Mouse (Mus musculus): ENCODE measurements around the gene Bcl6b. TPM values are rescaled to one million over a fixed set of nuclear protein-coding genes. Genes with fewer than 3 reads are reported as not detected.

The Bcl6b gene
- polyA plus RNA-seq, 1 experiment, result 1.6 TPM

GRCm38 (mm10) chr11:70235254-70235900, 5.8 kb upstream of the Bcl6b start:
- H3K4me1 ChIP-seq (replicated peaks; ENCODE audit: control insufficient read depth, insufficient read depth, low read length), result peaks cover 17% of the 10 kb centered on the region
- 96% methylated on average over 12 of the region's 12 CpGs for WGBS
- H3K27ac ChIP-seq (ENCODE audit: control insufficient read depth, insufficient read depth, low read length), result no peak overlapping the region
- H3K27me3 ChIP-seq (ENCODE audit: control insufficient read depth, insufficient read depth, low read length), result no peaks in the 10 kb centered on the region
- no peak for TF ChIP-seq POLR2A (IDR thresholded peaks at IDR 0.05; ENCODE audit: control insufficient read depth, extremely low read depth, insufficient read depth, low read length, poor library complexity)
- TF ChIP-seq CTCF (IDR thresholded peaks at IDR 0.05; ENCODE audit: borderline replicate concordance, control insufficient read depth, extremely low read depth, insufficient read depth, low read length, poor library complexity), result no peak
- no peak overlapping the region for H3K4me3 ChIP-seq (ENCODE audit: control insufficient read depth, insufficient read depth, low read length)
- no peak for DNase-seq
- no peaks in the 10 kb centered on the region for H3K36me3 ChIP-seq (ENCODE audit: control insufficient read depth, insufficient read depth, low read length)

- H3K27ac ChIP-seq (ENCODE audit: control insufficient read depth, insufficient read depth, low read length), result no peak overlapping the region
- no peak for DNase-seq
Observed at GRCm38 (mm10) chr11:70234497-70234896, 4.9 kb upstream of the Bcl6b start.

GRCm38 (mm10) chr11:70234037-70234436, 4.4 kb upstream of the Bcl6b start:
- H3K4me3 ChIP-seq (ENCODE audit: control insufficient read depth, insufficient read depth, low read length), result no peak overlapping the region
- no peak for DNase-seq
- TF ChIP-seq CTCF (IDR thresholded peaks at IDR 0.05; ENCODE audit: borderline replicate concordance, control insufficient read depth, extremely low read depth, insufficient read depth, low read length, poor library complexity) (no peak), POLR2A (IDR thresholded peaks at IDR 0.05; ENCODE audit: control insufficient read depth, extremely low read depth, insufficient read depth, low read length, poor library complexity) (no peak)
- peaks cover 6% of the 10 kb centered on the region; the same call in 1 of the 2 replicates for H3K27me3 ChIP-seq (ENCODE audit: control insufficient read depth, insufficient read depth, low read length)
- no peaks in the 10 kb centered on the region for H3K36me3 ChIP-seq (ENCODE audit: control insufficient read depth, insufficient read depth, low read length)
- H3K4me1 ChIP-seq (replicated peaks; ENCODE audit: control insufficient read depth, insufficient read depth, low read length), result peaks cover 27% of the 10 kb centered on the region
- no peak overlapping the region for H3K27ac ChIP-seq (ENCODE audit: control insufficient read depth, insufficient read depth, low read length)
- 85% methylated on average over 5 of the region's 5 CpGs for WGBS

More at GRCm38 (mm10) chr11:70234497-70234896, 4.9 kb upstream of the Bcl6b start:
- no peak overlapping the region for H3K4me3 ChIP-seq (ENCODE audit: control insufficient read depth, insufficient read depth, low read length)
- H3K27me3 ChIP-seq (ENCODE audit: control insufficient read depth, insufficient read depth, low read length), result peaks cover 3% of the 10 kb centered on the region; the same call in 1 of the 2 replicates
- WGBS, result 38% methylated on average over 8 of the region's 8 CpGs
- no peak for TF ChIP-seq POLR2A (IDR thresholded peaks at IDR 0.05; ENCODE audit: control insufficient read depth, extremely low read depth, insufficient read depth, low read length, poor library complexity)
- TF ChIP-seq CTCF (IDR thresholded peaks at IDR 0.05; ENCODE audit: borderline replicate concordance, control insufficient read depth, extremely low read depth, insufficient read depth, low read length, poor library complexity), result no peak
- peaks cover 25% of the 10 kb centered on the region for H3K4me1 ChIP-seq (replicated peaks; ENCODE audit: control insufficient read depth, insufficient read depth, low read length)
- H3K36me3 ChIP-seq (ENCODE audit: control insufficient read depth, insufficient read depth, low read length), result no peaks in the 10 kb centered on the region

GRCm38 (mm10) chr11:70233016-70233415, 3.4 kb upstream of the Bcl6b start:
- DNase-seq, result no peak
- TF ChIP-seq POLR2A (IDR thresholded peaks at IDR 0.05; ENCODE audit: control insufficient read depth, extremely low read depth, insufficient read depth, low read length, poor library complexity) (no peak), CTCF (IDR thresholded peaks at IDR 0.05; ENCODE audit: borderline replicate concordance, control insufficient read depth, extremely low read depth, insufficient read depth, low read length, poor library complexity) (no peak)
- H3K4me1 ChIP-seq (replicated peaks; ENCODE audit: control insufficient read depth, insufficient read depth, low read length), result peaks cover 25% of the 10 kb centered on the region
- H3K36me3 ChIP-seq (ENCODE audit: control insufficient read depth, insufficient read depth, low read length), result no peaks in the 10 kb centered on the region
- 84% methylated on average over 8 of the region's 8 CpGs for WGBS
- no peak overlapping the region for H3K4me3 ChIP-seq (ENCODE audit: control insufficient read depth, insufficient read depth, low read length)
- H3K27me3 ChIP-seq (ENCODE audit: control insufficient read depth, insufficient read depth, low read length), result peaks cover 6% of the 10 kb centered on the region; the same call in 1 of the 2 replicates
- no peak overlapping the region for H3K27ac ChIP-seq (ENCODE audit: control insufficient read depth, insufficient read depth, low read length)

- Histone ChIP-seq H3K4me1 (replicated peaks; ENCODE audit: control insufficient read depth, insufficient read depth, low read length) (peaks cover 25% of the 10 kb centered on the region), H3K27ac (ENCODE audit: control insufficient read depth, insufficient read depth, low read length) (no peak overlapping the region), H3K27me3 (ENCODE audit: control insufficient read depth, insufficient read depth, low read length) (peaks cover 6% of the 10 kb centered on the region; the same call in 1 of the 2 replicates), H3K36me3 (ENCODE audit: control insufficient read depth, insufficient read depth, low read length) (no peaks in the 10 kb centered on the region), H3K4me3 (ENCODE audit: control insufficient read depth, insufficient read depth, low read length) (no peak overlapping the region)
- WGBS, result 67% methylated on average over 9 of the region's 10 CpGs
- no peak for DNase-seq
- TF ChIP-seq CTCF (IDR thresholded peaks at IDR 0.05; ENCODE audit: borderline replicate concordance, control insufficient read depth, extremely low read depth, insufficient read depth, low read length, poor library complexity) (no peak), POLR2A (IDR thresholded peaks at IDR 0.05; ENCODE audit: control insufficient read depth, extremely low read depth, insufficient read depth, low read length, poor library complexity) (no peak)
Observed at GRCm38 (mm10) chr11:70232546-70232945, 2.9 kb upstream of the Bcl6b start.

- no peak overlapping the region for H3K4me3 ChIP-seq (ENCODE audit: control insufficient read depth, insufficient read depth, low read length)
- under 1% methylated on average over 32 of the region's 32 CpGs for WGBS
- H3K27ac ChIP-seq (ENCODE audit: control insufficient read depth, insufficient read depth, low read length), result no peak overlapping the region
- H3K36me3 ChIP-seq (ENCODE audit: control insufficient read depth, insufficient read depth, low read length), result no peaks in the 10 kb centered on the region
- peaks cover 6% of the 10 kb centered on the region; the same call in 1 of the 2 replicates for H3K27me3 ChIP-seq (ENCODE audit: control insufficient read depth, insufficient read depth, low read length)
- no peak for TF ChIP-seq POLR2A (IDR thresholded peaks at IDR 0.05; ENCODE audit: control insufficient read depth, extremely low read depth, insufficient read depth, low read length, poor library complexity)
- TF ChIP-seq CTCF (IDR thresholded peaks at IDR 0.05; ENCODE audit: borderline replicate concordance, control insufficient read depth, extremely low read depth, insufficient read depth, low read length, poor library complexity), result peak; percentile 93
- DNase-seq, result peak; percentile 82
- peaks cover 19% of the 10 kb centered on the region for H3K4me1 ChIP-seq (replicated peaks; ENCODE audit: control insufficient read depth, insufficient read depth, low read length)
Observed at GRCm38 (mm10) chr11:70230239-70230727, 685 bp upstream of the Bcl6b start.

All from thymus, adult 2 months (tissue).